In the genomic region with DNA sequence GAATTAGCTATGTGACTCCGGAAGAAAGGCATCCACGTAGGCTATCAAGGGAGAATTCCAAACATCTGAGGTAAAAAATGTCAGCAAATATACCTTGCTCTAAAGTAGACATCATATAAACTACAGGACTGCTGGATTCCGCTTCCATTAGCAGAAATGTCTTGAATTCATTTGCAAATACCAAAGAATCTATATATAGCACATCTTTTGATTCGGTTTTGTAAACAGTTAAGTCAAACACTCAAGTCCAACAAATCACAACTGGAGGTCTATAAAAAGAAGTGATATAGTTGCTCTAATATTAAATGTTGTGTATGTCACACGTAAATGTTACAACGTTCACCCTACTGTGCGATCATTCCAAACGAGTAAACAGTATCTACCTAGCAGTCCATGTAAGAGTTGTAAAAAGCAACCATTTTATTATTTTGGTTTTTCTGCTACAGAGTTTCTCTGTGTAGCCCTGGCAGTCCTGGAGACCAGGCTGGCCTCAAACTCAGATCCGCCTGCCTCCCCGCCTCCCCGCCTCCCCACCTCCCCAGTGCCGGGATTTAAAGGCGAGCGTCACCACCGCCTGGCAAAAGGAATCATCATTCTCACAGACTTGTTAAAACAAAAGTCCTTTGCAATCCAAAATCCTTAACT, we compare ENCODE assay signal across 8 mouse cellular contexts. TPM values are rescaled to one million over a fixed set of nuclear protein-coding genes. Genes with fewer than 3 reads are reported as not detected.
A peak's percentile ranks its signal among the peaks of the same experiment; 100 is the strongest.
DNase-seq lines count a peak whose midpoint lies in the region; ATAC-seq and TF ChIP-seq lines count a peak whose summit lies in the region.

No protein-coding gene starts in this region.

- WGBS in lung, embryonic 14.5 days: 5% methylated on average over 15 of the region's 15 CpGs
- WGBS in embryonic facial prominence, embryonic 11.5 days: 14% methylated on average over 15 of the region's 15 CpGs
- WGBS in intestine, embryonic 16.5 days: 7% methylated on average over 15 of the region's 15 CpGs
- 17% methylated on average over 15 of the region's 15 CpGs for WGBS in neural tube, embryonic 14.5 days

- H3K9ac ChIP-seq in lung, embryonic 14.5 days: peak overlapping the region; percentile 93
- peak overlapping the region; percentile 79 for H3K9ac ChIP-seq in embryonic facial prominence, embryonic 11.5 days (replicated peaks; ENCODE audit: low read length)
- H3K9ac ChIP-seq in intestine, embryonic 16.5 days (ENCODE audit: low read depth, low read length): peak overlapping the region; percentile 89
- peak overlapping the region; percentile 82 for H3K9ac ChIP-seq in neural tube, embryonic 14.5 days (replicated peaks; ENCODE audit: low read depth, low read length)

- peak; percentile 35 for ATAC-seq in lung, embryonic 14.5 days (ENCODE audit: insufficient read depth)
- ATAC-seq in embryonic facial prominence, embryonic 11.5 days (replicated peaks; ENCODE audit: insufficient number of reproducible peaks, low FRiP score, low TSS enrichment, low read depth): 0 out of 2 replicates have a peak, but pooled peaks have one; percentile 6
- ATAC-seq in intestine, embryonic 16.5 days: peak; percentile 51
- ATAC-seq in neural tube, embryonic 14.5 days (ENCODE audit: low read depth): peak; percentile 29; the same call in 1 of the 2 replicates

- peak overlapping the region; percentile 94 for H3K27ac ChIP-seq in lung, embryonic 14.5 days (ENCODE audit: low read depth)
- H3K27ac ChIP-seq in embryonic facial prominence, embryonic 11.5 days (replicated peaks; ENCODE audit: low read depth, low read length): peak overlapping the region; percentile 59
- peak overlapping the region; percentile 92 for H3K27ac ChIP-seq in intestine, embryonic 16.5 days (ENCODE audit: low read length)
- H3K27ac ChIP-seq in neural tube, embryonic 14.5 days (ENCODE audit: low read depth, low read length): peak overlapping the region; percentile 82

- peaks cover 31% of the 10 kb centered on the region for H3K36me3 ChIP-seq in lung, embryonic 14.5 days (ENCODE audit: insufficient read depth)
- no peaks in the 10 kb centered on the region; the same call in 1 of the 2 replicates for H3K36me3 ChIP-seq in embryonic facial prominence, embryonic 11.5 days (replicated peaks; ENCODE audit: control insufficient read depth, insufficient read depth, low read depth, low read length)
- H3K36me3 ChIP-seq in intestine, embryonic 16.5 days (ENCODE audit: control insufficient read depth, insufficient read depth, low read length): no peaks in the 10 kb centered on the region
- H3K36me3 ChIP-seq in neural tube, embryonic 14.5 days (ENCODE audit: control insufficient read depth, insufficient read depth, low read length): no peaks in the 10 kb centered on the region

- no peak for TF ChIP-seq CTCF in lung, embryonic 14.5 days (IDR thresholded peaks at IDR 0.05; ENCODE audit: low read depth)

- H3K9me3 ChIP-seq in lung, embryonic 14.5 days (ENCODE audit: low read depth, low read length): no peaks in the 10 kb centered on the region
- no peaks in the 10 kb centered on the region for H3K9me3 ChIP-seq in embryonic facial prominence, embryonic 11.5 days (replicated peaks; ENCODE audit: control insufficient read depth, low read length)
- H3K9me3 ChIP-seq in intestine, embryonic 16.5 days (ENCODE audit: control insufficient read depth, low read length): no peaks in the 10 kb centered on the region
- H3K9me3 ChIP-seq in neural tube, embryonic 14.5 days (ENCODE audit: control insufficient read depth, low read length): no peaks in the 10 kb centered on the region

- H3K4me1 ChIP-seq in lung, embryonic 14.5 days (ENCODE audit: insufficient read depth): peaks cover 6% of the 10 kb centered on the region
- H3K4me1 ChIP-seq in embryonic facial prominence, embryonic 11.5 days (ENCODE audit: control insufficient read depth, insufficient read depth, low read length): peaks cover 3% of the 10 kb centered on the region; the same call in 1 of the 2 replicates
- peaks cover 15% of the 10 kb centered on the region for H3K4me1 ChIP-seq in intestine, embryonic 16.5 days (ENCODE audit: control insufficient read depth, insufficient read depth, low read length)
- H3K4me1 ChIP-seq in neural tube, embryonic 14.5 days (ENCODE audit: control insufficient read depth, insufficient read depth, low read length): peaks cover 39% of the 10 kb centered on the region

- H3K4me2 ChIP-seq in lung, embryonic 14.5 days: peak overlapping the region; percentile 74
- H3K4me2 ChIP-seq in embryonic facial prominence, embryonic 11.5 days (ENCODE audit: low read depth, low read length): peak overlapping the region; percentile 58
- H3K4me2 ChIP-seq in intestine, embryonic 16.5 days (ENCODE audit: low read depth, low read length): peak overlapping the region; percentile 50
- H3K4me2 ChIP-seq in neural tube, embryonic 14.5 days (ENCODE audit: low read depth, low read length): peak overlapping the region; percentile 65

- no peaks in the 10 kb centered on the region for H3K27me3 ChIP-seq in lung, embryonic 14.5 days (ENCODE audit: insufficient read depth, low read length)
- H3K27me3 ChIP-seq in embryonic facial prominence, embryonic 11.5 days (ENCODE audit: control insufficient read depth, insufficient read depth, low read length): no peaks in the 10 kb centered on the region
- H3K27me3 ChIP-seq in intestine, embryonic 16.5 days (replicated peaks; ENCODE audit: control insufficient read depth, insufficient read depth, low read length): no peaks in the 10 kb centered on the region
- H3K27me3 ChIP-seq in neural tube, embryonic 14.5 days (ENCODE audit: control insufficient read depth, insufficient read depth, low read length): no peaks in the 10 kb centered on the region

- peak overlapping the region; percentile 84 for H3K4me3 ChIP-seq in lung, embryonic 14.5 days (ENCODE audit: low read depth, low read length)
- peak overlapping the region; percentile 63 for H3K4me3 ChIP-seq in embryonic facial prominence, embryonic 11.5 days (ENCODE audit: low read depth, low read length)
- peak overlapping the region; percentile 78 for H3K4me3 ChIP-seq in intestine, embryonic 16.5 days (ENCODE audit: low read length)
- peak overlapping the region; percentile 79 for H3K4me3 ChIP-seq in neural tube, embryonic 14.5 days (ENCODE audit: low read depth, low read length)

- peak; percentile 40 for DNase-seq in lung, embryonic 14.5 days
- DNase-seq in lung, postnatal 14 days: no peak
- no peak for DNase-seq in embryonic facial prominence, embryonic 11.5 days (ENCODE audit: low spot score)
- no peak for DNase-seq in cerebellum, postnatal 14 days
- DNase-seq in ovary, postnatal 10 days (ENCODE audit: low spot score): no peak
- no peak for DNase-seq in cerebellum, adult 9-10 months

RNA-seq across cellular contexts. Expression of a gene that starts 0.6 kb away (rescaled TPM):
- polyA plus RNA-seq in lung, embryonic 14.5 days (2014; fragmentation: Nextera tagmentation; extraction: Ambion mirVana): 224 and 227 TPM in 2 replicates
- 254 and 257 TPM in 2 replicates for polyA plus RNA-seq in embryonic facial prominence, embryonic 11.5 days (2014; fragmentation: Nextera tagmentation; extraction: Ambion mirVana)
- 171 and 190 TPM in 2 replicates for polyA plus RNA-seq in intestine, embryonic 16.5 days (2015; fragmentation: Nextera tagmentation; extraction: Ambion mirVana)
- polyA plus RNA-seq in neural tube, embryonic 14.5 days (2014; fragmentation: Nextera tagmentation; extraction: Ambion mirVana): 172 and 195 TPM in 2 replicates

RNA-seq across cellular contexts. Expression of a gene that starts 5.1 kb away (rescaled TPM):
- 29.9 and 37.3 TPM in 2 replicates for polyA plus RNA-seq in lung, embryonic 14.5 days (2014; fragmentation: Nextera tagmentation; extraction: Ambion mirVana)
- 21.6 and 24.3 TPM in 2 replicates for polyA plus RNA-seq in embryonic facial prominence, embryonic 11.5 days (2014; fragmentation: Nextera tagmentation; extraction: Ambion mirVana)
- 21.8 and 23.3 TPM in 2 replicates for polyA plus RNA-seq in intestine, embryonic 16.5 days (2015; fragmentation: Nextera tagmentation; extraction: Ambion mirVana)
- polyA plus RNA-seq in neural tube, embryonic 14.5 days (2014; fragmentation: Nextera tagmentation; extraction: Ambion mirVana): 49.2 and 52.8 TPM in 2 replicates

RNA-seq across cellular contexts. Expression of a gene that starts 7.5 kb away (rescaled TPM):
- 29.2 and 30.2 TPM in 2 replicates for polyA plus RNA-seq in lung, embryonic 14.5 days (2014; fragmentation: Nextera tagmentation; extraction: Ambion mirVana)
- 19.9 and 21.0 TPM in 2 replicates for polyA plus RNA-seq in embryonic facial prominence, embryonic 11.5 days (2014; fragmentation: Nextera tagmentation; extraction: Ambion mirVana)
- 15.0 and 16.0 TPM in 2 replicates for polyA plus RNA-seq in intestine, embryonic 16.5 days (2015; fragmentation: Nextera tagmentation; extraction: Ambion mirVana)
- 20.0 and 30.6 TPM in 2 replicates for polyA plus RNA-seq in neural tube, embryonic 14.5 days (2014; fragmentation: Nextera tagmentation; extraction: Ambion mirVana)

RNA-seq across cellular contexts. Expression of a gene that starts 28.1 kb away (rescaled TPM):
- 96.0 and 100 TPM in 2 replicates for polyA plus RNA-seq in lung, embryonic 14.5 days (2014; fragmentation: Nextera tagmentation; extraction: Ambion mirVana)
- 73.7 and 76.8 TPM in 2 replicates for polyA plus RNA-seq in embryonic facial prominence, embryonic 11.5 days (2014; fragmentation: Nextera tagmentation; extraction: Ambion mirVana)
- polyA plus RNA-seq in intestine, embryonic 16.5 days (2015; fragmentation: Nextera tagmentation; extraction: Ambion mirVana): 92.7 and 106 TPM in 2 replicates
- polyA plus RNA-seq in neural tube, embryonic 14.5 days (2014; fragmentation: Nextera tagmentation; extraction: Ambion mirVana): 74.4 and 87.0 TPM in 2 replicates

RNA-seq across cellular contexts. Expression of a gene that starts 32.1 kb away (rescaled TPM):
- polyA plus RNA-seq in lung, embryonic 14.5 days (2014; fragmentation: Nextera tagmentation; extraction: Ambion mirVana): 32.4 and 35.6 TPM in 2 replicates
- polyA plus RNA-seq in embryonic facial prominence, embryonic 11.5 days (2014; fragmentation: Nextera tagmentation; extraction: Ambion mirVana): 23.3 and 24.5 TPM in 2 replicates
- polyA plus RNA-seq in intestine, embryonic 16.5 days (2015; fragmentation: Nextera tagmentation; extraction: Ambion mirVana): 18.3 and 21.2 TPM in 2 replicates
- polyA plus RNA-seq in neural tube, embryonic 14.5 days (2014; fragmentation: Nextera tagmentation; extraction: Ambion mirVana): 17.7 and 17.8 TPM in 2 replicates
